ENCODE assay signal across 22 mouse cellular contexts in the genomic region with DNA sequence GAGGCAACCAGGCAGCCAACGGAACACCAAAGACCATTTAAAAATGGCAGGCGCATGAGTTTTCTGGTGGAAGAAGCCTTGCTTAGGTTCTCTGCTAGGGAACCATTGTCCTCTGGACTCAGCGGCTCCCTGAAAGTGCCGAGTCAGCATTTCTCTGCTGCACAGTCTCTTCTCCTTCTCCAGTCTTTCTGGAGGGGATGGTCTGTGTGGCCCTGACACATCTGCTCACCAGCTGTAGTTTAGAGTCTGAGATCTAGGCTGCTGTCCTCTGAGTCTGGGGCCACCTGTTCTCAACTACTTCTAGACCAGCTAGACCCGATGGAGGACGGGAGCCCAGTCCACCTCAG.
DNase-seq lines count a peak whose midpoint lies in the region; ATAC-seq and TF ChIP-seq lines count a peak whose summit lies in the region.
"Had no signal": no experiment of that assay in that cellular context is flagged by ENCODE, and none has a peak within 500 bp of the region (broad histone marks: within the 10 kb centered on the region; RNA-seq: fewer than 3 reads in every experiment).

No protein-coding gene starts in this region.

- no peaks in the 10 kb centered on the region for H3K27me3 ChIP-seq in hindbrain, embryonic 10.5 days (ENCODE audit: insufficient read depth, poor library complexity, severe bottlenecking)
- H3K27me3 ChIP-seq in hindbrain, embryonic 11.5 days (ENCODE audit: control insufficient read depth, insufficient read depth, low read length): no peaks in the 10 kb centered on the region
- H3K27me3 ChIP-seq in megakaryocyte, embryonic 14.5 days (replicated peaks): no peaks in the 10 kb centered on the region
- no peaks in the 10 kb centered on the region for H3K27me3 ChIP-seq in CH12.LX (replicated peaks)
- no peaks in the 10 kb centered on the region; the same call in 1 of the 2 replicates for H3K27me3 ChIP-seq in G1E (ENCODE audit: insufficient read depth, low read length)
- H3K27me3 ChIP-seq: embryonic facial prominence, embryonic 12.5 days; embryonic facial prominence, embryonic 15.5 days; intestine, embryonic 15.5 days had no signal

- TF ChIP-seq CTCF in CH12.LX (conservative IDR thresholded peaks at IDR 0.05 in 1 of 2, IDR thresholded peaks at IDR 0.05 in 1 of 2; ENCODE audit: low read depth in 2 of 2, low read length in 2 of 2) (no peak), G1E (IDR thresholded peaks at IDR 0.05; ENCODE audit: low read depth, low read length) (no peak)

- peaks cover 10% of the 10 kb centered on the region; the same call in 1 of the 2 replicates for H3K9me3 ChIP-seq in hindbrain, embryonic 10.5 days
- no peaks in the 10 kb centered on the region for H3K9me3 ChIP-seq in hindbrain, embryonic 11.5 days (ENCODE audit: control insufficient read depth, low read length)
- H3K9me3 ChIP-seq in megakaryocyte, embryonic 14.5 days: peaks cover 79% of the 10 kb centered on the region
- H3K9me3 ChIP-seq in CH12.LX (replicated peaks; ENCODE audit: low read length) (peaks cover 95% of the 10 kb centered on the region), G1E (replicated peaks) (peaks cover 96% of the 10 kb centered on the region)
- H3K9me3 ChIP-seq: embryonic facial prominence, embryonic 15.5 days; intestine, embryonic 15.5 days had no signal

- no peak overlapping the region for H3K4me2 ChIP-seq in hindbrain, embryonic 11.5 days (replicated peaks; ENCODE audit: low read depth, low read length)
- H3K4me2 ChIP-seq in CH12.LX (ENCODE audit: insufficient read depth, low read depth, poor library complexity, severe bottlenecking): no peak overlapping the region
- H3K4me2 ChIP-seq: embryonic facial prominence, embryonic 12.5 days; embryonic facial prominence, embryonic 15.5 days; heart, embryonic 11.5 days; intestine, embryonic 15.5 days had no signal

- 93% methylated on average over 6 of the region's 6 CpGs for WGBS in hindbrain, embryonic 10.5 days
- WGBS in hindbrain, embryonic 11.5 days: 86% methylated on average over 6 of the region's 6 CpGs

- H3K4me3 ChIP-seq in hindbrain, embryonic 10.5 days: no peak overlapping the region
- H3K4me3 ChIP-seq in hindbrain, embryonic 11.5 days (ENCODE audit: low read depth, low read length): no peak overlapping the region
- H3K4me3 ChIP-seq in megakaryocyte, embryonic 14.5 days (replicated peaks): peak overlapping the region; percentile 54
- H3K4me3 ChIP-seq in CH12.LX (replicated peaks in 1 of 3; ENCODE audit: low read depth in 2 of 3, low read length in 2 of 3, poor library complexity in 1 of 3): no peak overlapping the region
- peak overlapping the region; percentile 8; the same call in 1 of the 2 replicates for H3K4me3 ChIP-seq in G1E (ENCODE audit: low read depth, low read length)
- H3K4me3 ChIP-seq: embryonic facial prominence, embryonic 12.5 days; embryonic facial prominence, embryonic 15.5 days; gastrocnemius, adult 2 months; intestine, embryonic 15.5 days had no signal

- no peak for TF ChIP-seq EP300 in CH12.LX (IDR thresholded peaks at IDR 0.05; ENCODE audit: low read length)

- H3K79me2 ChIP-seq in CH12.LX (replicated peaks; ENCODE audit: control insufficient read depth, extremely low read depth, insufficient read depth, poor library complexity, severe bottlenecking): no peaks in the 10 kb centered on the region

- peak overlapping the region; percentile 64 for H3K27ac ChIP-seq in hindbrain, embryonic 10.5 days
- H3K27ac ChIP-seq in hindbrain, embryonic 11.5 days (ENCODE audit: low read depth, low read length): no peak overlapping the region
- H3K27ac ChIP-seq in CH12.LX (ENCODE audit: insufficient read depth, low read depth): no peak overlapping the region
- H3K27ac ChIP-seq: embryonic facial prominence, embryonic 12.5 days; embryonic facial prominence, embryonic 15.5 days; gastrocnemius, adult 2 months; intestine, embryonic 15.5 days had no signal

- TF ChIP-seq RAD21 in CH12.LX (IDR thresholded peaks at IDR 0.05; ENCODE audit: low read depth, low read length): no peak

- dilution Hi-C loops in CH12.LX (cut with MboI; ENCODE audit: extremely low pct_ligation_motif_present, extremely low pct_unique_long_range_greater_than_20kb, low sequenced_read_pairs): no loop called here

- in situ Hi-C loops in CH12.LX (cut with MboI; ENCODE audit: low pct_ligation_motif_present, low pct_unique_long_range_greater_than_20kb, low sequenced_read_pairs): no loop called here

- H3K36me3 ChIP-seq in hindbrain, embryonic 10.5 days: peaks cover 16% of the 10 kb centered on the region
- no peaks in the 10 kb centered on the region for H3K36me3 ChIP-seq in hindbrain, embryonic 11.5 days (ENCODE audit: control insufficient read depth, insufficient read depth, low read length)
- no peaks in the 10 kb centered on the region for H3K36me3 ChIP-seq in megakaryocyte, embryonic 14.5 days (replicated peaks; ENCODE audit: low read length)
- no peaks in the 10 kb centered on the region for H3K36me3 ChIP-seq in CH12.LX (replicated peaks in 1 of 2; ENCODE audit: control insufficient read depth in 1 of 2, insufficient read depth in 1 of 2, low read length in 1 of 2)
- no peaks in the 10 kb centered on the region for H3K36me3 ChIP-seq in G1E (replicated peaks)
- H3K36me3 ChIP-seq: embryonic facial prominence, embryonic 15.5 days; intestine, embryonic 15.5 days had no signal

- no peak overlapping the region for H3K9ac ChIP-seq in hindbrain, embryonic 11.5 days (ENCODE audit: low read depth, low read length)
- no peak overlapping the region for H3K9ac ChIP-seq in CH12.LX (ENCODE audit: insufficient read depth, low read depth)
- H3K9ac ChIP-seq: embryonic facial prominence, embryonic 12.5 days; embryonic facial prominence, embryonic 15.5 days; forebrain, postnatal 0 days; intestine, embryonic 15.5 days had no signal

- DNase-seq in hindbrain, embryonic 10.5 days (ENCODE audit: low spot score): no peak
- DNase-seq in hindbrain, embryonic 11.5 days (ENCODE audit: low spot score): no peak
- no peak for DNase-seq in CH12.LX (ENCODE audit: extremely low read depth)
- DNase-seq in G1E (ENCODE audit: low spot score): no peak
- DNase-seq in adrenal gland, postnatal 14 days: no peak
- DNase-seq: adrenal gland, adult 2 months; adrenal gland, postnatal 25 days; B cell, adult 2 months; cerebellum, adult 11-12 months; cerebellum, adult 8-10 months; forebrain, postnatal 0 days; gastrocnemius, postnatal 14 days; heart, adult 11 months had no signal

- peaks cover 56% of the 10 kb centered on the region for H3K4me1 ChIP-seq in hindbrain, embryonic 10.5 days (replicated peaks)
- H3K4me1 ChIP-seq in hindbrain, embryonic 11.5 days (replicated peaks; ENCODE audit: control insufficient read depth, insufficient read depth, low read length): peaks cover 3% of the 10 kb centered on the region; the same call in 1 of the 2 replicates
- H3K4me1 ChIP-seq in megakaryocyte, embryonic 14.5 days: no peaks in the 10 kb centered on the region
- H3K4me1 ChIP-seq in CH12.LX (ENCODE audit: control insufficient read depth in 1 of 2, insufficient read depth in 2 of 2) (no peaks in the 10 kb centered on the region), G1E (ENCODE audit: insufficient read depth, low read depth, low read length) (no peaks in the 10 kb centered on the region)
- H3K4me1 ChIP-seq: embryonic facial prominence, embryonic 12.5 days had no signal

- no peak for ATAC-seq in hindbrain, embryonic 11.5 days (ENCODE audit: low FRiP score)
- ATAC-seq in megakaryocyte, adult 5-6 weeks (ENCODE audit: poor library complexity, severe bottlenecking): no peak
- no peak for ATAC-seq in G1E (ENCODE audit: extremely low read depth, insufficient number of reproducible peaks, low FRiP score, poor library complexity, severe bottlenecking)
- ATAC-seq: forebrain, embryonic 14.5 days; forebrain, postnatal 0 days; hindbrain, embryonic 16.5 days; intestine, embryonic 15.5 days had no signal

- no peak for TF ChIP-seq POLR2A in CH12.LX (IDR thresholded peaks at IDR 0.05; ENCODE audit: low read depth, low read length)

TF ChIP-seq in CH12.LX, 34 proteins besides CTCF, POLR2A, EP300 and RAD21:
- TF ChIP-seq E2F4 (IDR thresholded peaks at IDR 0.05; ENCODE audit: insufficient replicate concordance, low read depth, low read length) (no peak), CHD2 (IDR thresholded peaks at IDR 0.05; ENCODE audit: low read length) (no peak), MAFK (IDR thresholded peaks at IDR 0.05; ENCODE audit: insufficient replicate concordance, low read length) (peak; percentile 87)

Comparison
In these comparisons a context has a peak if more than half of its experiments do, and no peak if none do; other contexts are left out.
1. H3K4me3 ChIP-seq: peak in megakaryocyte, embryonic 14.5 days (single experiment) and G1E (single experiment); none in hindbrain, embryonic 10.5 days (single experiment), hindbrain, embryonic 11.5 days (single experiment) and CH12.LX (0 of 3).